11 mouse cellular contexts compared by ENCODE assay signal in the genomic region with DNA sequence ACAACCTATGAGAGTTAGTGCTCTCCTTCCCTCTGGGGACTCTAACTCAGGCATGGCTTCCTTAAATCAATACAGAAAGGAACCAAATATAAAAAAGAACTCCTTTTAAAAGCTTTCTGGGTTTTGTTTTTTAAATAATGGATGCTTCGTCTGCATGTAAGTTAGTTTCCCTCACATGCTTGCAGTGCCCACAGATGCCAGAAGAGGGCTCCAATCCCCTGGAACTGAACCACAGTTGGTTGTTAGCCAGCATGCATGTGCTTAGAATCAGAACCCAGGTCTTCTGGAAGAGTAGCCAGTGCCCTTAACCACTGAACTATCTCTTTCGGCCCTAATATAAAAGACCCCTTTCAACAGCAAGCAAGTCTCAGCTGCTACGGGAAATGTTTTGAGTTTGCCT.
DNase-seq lines count a peak whose midpoint lies in the region; ATAC-seq and TF ChIP-seq lines count a peak whose summit lies in the region.
"Had no signal": no experiment of that assay in that cellular context is flagged by ENCODE, and none has a peak within 500 bp of the region (broad histone marks: within the 10 kb centered on the region; RNA-seq: fewer than 3 reads in every experiment).

No protein-coding gene starts in this region.

- H3K9me3 ChIP-seq in heart, postnatal 0 days (replicated peaks; ENCODE audit: control insufficient read depth, low read length), result no peaks in the 10 kb centered on the region
- H3K9me3 ChIP-seq in heart, embryonic 11.5 days (replicated peaks; ENCODE audit: control insufficient read depth, low read length), result no peaks in the 10 kb centered on the region
- H3K9me3 ChIP-seq in lung, postnatal 0 days (ENCODE audit: low read length), result no peaks in the 10 kb centered on the region
- H3K9me3 ChIP-seq in stomach, postnatal 0 days (ENCODE audit: control insufficient read depth, low read length), result no peaks in the 10 kb centered on the region
- H3K9me3 ChIP-seq: lung, embryonic 15.5 days had no signal

- no peak overlapping the region for H3K27ac ChIP-seq in heart, postnatal 0 days (ENCODE audit: low read depth)
- no peak overlapping the region for H3K27ac ChIP-seq in heart, embryonic 11.5 days (ENCODE audit: low read depth, low read length)
- H3K27ac ChIP-seq in lung, postnatal 0 days (ENCODE audit: low read length), result no peak overlapping the region
- no peak overlapping the region for H3K27ac ChIP-seq in stomach, postnatal 0 days (replicated peaks)
- H3K27ac ChIP-seq: lung, embryonic 15.5 days had no signal

- no peak for ATAC-seq in heart, postnatal 0 days (ENCODE audit: insufficient read depth, low read depth)
- no peak for ATAC-seq in heart, embryonic 11.5 days (replicated peaks; ENCODE audit: insufficient number of reproducible peaks, low FRiP score, low TSS enrichment)
- no peak for ATAC-seq in lung, postnatal 0 days
- ATAC-seq in stomach, postnatal 0 days (ENCODE audit: low FRiP score, low TSS enrichment), result no peak

- WGBS in heart, postnatal 0 days, result 94% methylated on average over 3 of the region's 3 CpGs
- 88% methylated on average over 3 of the region's 3 CpGs for WGBS in heart, embryonic 11.5 days (ENCODE audit: insufficient replicate concordance)
- WGBS in lung, postnatal 0 days, result 95% methylated on average over 3 of the region's 3 CpGs
- WGBS in stomach, postnatal 0 days, result 96% methylated on average over 3 of the region's 3 CpGs

- H3K27me3 ChIP-seq in heart, postnatal 0 days (ENCODE audit: control insufficient read depth, insufficient read depth, low read length), result no peaks in the 10 kb centered on the region
- no peaks in the 10 kb centered on the region for H3K27me3 ChIP-seq in heart, embryonic 11.5 days (ENCODE audit: control insufficient read depth, insufficient read depth, low read length)
- no peaks in the 10 kb centered on the region for H3K27me3 ChIP-seq in lung, postnatal 0 days (replicated peaks; ENCODE audit: insufficient read depth, low read length)
- H3K27me3 ChIP-seq in stomach, postnatal 0 days (ENCODE audit: control insufficient read depth, insufficient read depth, low read length), result no peaks in the 10 kb centered on the region
- H3K27me3 ChIP-seq: lung, embryonic 15.5 days had no signal

- no peak overlapping the region for H3K4me2 ChIP-seq in heart, postnatal 0 days (ENCODE audit: low read depth, low read length)
- H3K4me2 ChIP-seq in heart, embryonic 11.5 days, result no peak overlapping the region
- no peak overlapping the region for H3K4me2 ChIP-seq in lung, postnatal 0 days (replicated peaks; ENCODE audit: low read depth, low read length)
- H3K4me2 ChIP-seq in stomach, postnatal 0 days (replicated peaks; ENCODE audit: low read depth), result no peak overlapping the region
- H3K4me2 ChIP-seq: lung, embryonic 15.5 days had no signal

- no peaks in the 10 kb centered on the region for H3K4me1 ChIP-seq in heart, postnatal 0 days (ENCODE audit: control insufficient read depth, insufficient read depth)
- H3K4me1 ChIP-seq in heart, embryonic 11.5 days (ENCODE audit: control insufficient read depth, insufficient read depth, low read length), result no peaks in the 10 kb centered on the region
- no peaks in the 10 kb centered on the region for H3K4me1 ChIP-seq in lung, postnatal 0 days (ENCODE audit: insufficient read depth, low read depth, low read length)
- H3K4me1 ChIP-seq in stomach, postnatal 0 days (replicated peaks; ENCODE audit: control insufficient read depth, insufficient read depth), result no peaks in the 10 kb centered on the region

- no peak overlapping the region for H3K9ac ChIP-seq in heart, postnatal 0 days (replicated peaks; ENCODE audit: low read depth, low read length)
- H3K9ac ChIP-seq in heart, embryonic 11.5 days (ENCODE audit: low read depth, low read length), result no peak overlapping the region
- no peak overlapping the region for H3K9ac ChIP-seq in lung, postnatal 0 days (replicated peaks; ENCODE audit: low read depth)
- no peak overlapping the region for H3K9ac ChIP-seq in stomach, postnatal 0 days (ENCODE audit: low read length)
- H3K9ac ChIP-seq: lung, embryonic 15.5 days had no signal

- DNase-seq in heart, postnatal 0 days (ENCODE audit: low spot score), result no peak
- no peak for DNase-seq in lung, postnatal 0 days (ENCODE audit: low spot score)
- no peak for DNase-seq in lung, adult 18-20 months
- DNase-seq in NIH3T3 (ENCODE audit: low read depth) (peak; percentile 46), adipocyte (ENCODE audit: low spot score) (no peak)
- no peak for DNase-seq in stomach, postnatal 0 days (ENCODE audit: low spot score)
- no peak for DNase-seq in right cerebral cortex, postnatal 14 days
- DNase-seq: cerebellum, adult 9-10 months; gastrocnemius, postnatal 10 days had no signal

- no peak for TF ChIP-seq EP300 in heart, postnatal 0 days (IDR thresholded peaks at IDR 0.05; ENCODE audit: low read depth)
- no peak for TF ChIP-seq EP300 in lung, postnatal 0 days (IDR thresholded peaks at IDR 0.05)
- no peak for TF ChIP-seq EP300 in stomach, postnatal 0 days (optimal IDR thresholded peaks at IDR 0.05)

- no peak overlapping the region for H3K4me3 ChIP-seq in heart, postnatal 0 days (ENCODE audit: low read depth, low read length)
- H3K4me3 ChIP-seq in heart, embryonic 11.5 days (ENCODE audit: low read depth, low read length), result no peak overlapping the region
- no peak overlapping the region for H3K4me3 ChIP-seq in lung, postnatal 0 days (ENCODE audit: low read depth, low read length)
- H3K4me3 ChIP-seq in stomach, postnatal 0 days (ENCODE audit: low read depth, low read length), result no peak overlapping the region
- H3K4me3 ChIP-seq: lung, embryonic 15.5 days had no signal

- no peaks in the 10 kb centered on the region for H3K36me3 ChIP-seq in heart, postnatal 0 days (replicated peaks; ENCODE audit: control insufficient read depth, insufficient read depth, low read length)
- no peaks in the 10 kb centered on the region for H3K36me3 ChIP-seq in heart, embryonic 11.5 days (ENCODE audit: control insufficient read depth, insufficient read depth, low read length)
- no peaks in the 10 kb centered on the region for H3K36me3 ChIP-seq in lung, postnatal 0 days (ENCODE audit: insufficient read depth, low read length)
- no peaks in the 10 kb centered on the region for H3K36me3 ChIP-seq in stomach, postnatal 0 days (ENCODE audit: control insufficient read depth, insufficient read depth, low read length)
- H3K36me3 ChIP-seq: lung, embryonic 15.5 days had no signal

- peak; percentile 20; the same call in 1 of the 2 replicates for TF ChIP-seq CTCF in heart, postnatal 0 days (IDR thresholded peaks at IDR 0.05; ENCODE audit: low read depth)
- TF ChIP-seq CTCF in lung, postnatal 0 days (IDR thresholded peaks at IDR 0.05), result peak; percentile 60
- TF ChIP-seq CTCF in stomach, postnatal 0 days (IDR thresholded peaks at IDR 0.05; ENCODE audit: low read depth), result peak; percentile 63
